Mouse (Mus musculus) heart, embryonic 16.5 days (tissue): Measurements from ENCODE around the gene Rab3a. TPM values are rescaled to one million over a fixed set of nuclear protein-coding genes. Genes with fewer than 3 reads are reported as not detected.
A peak's percentile ranks its signal among the peaks of the same experiment; 100 is the strongest.

Experiments used
- ATAC-seq: fragments of 200-750 bp; cut with Nextera tagmentation; replicated peaks from 2 replicates; pipeline ENCODE4 v1.8.0; 2017; ENCODE audit warnings: moderate number of reproducible peaks; ENCODE audit not compliant: insufficient read depth, low FRiP score; ENCODE audit errors: extremely low read depth
- H3K27ac ChIP-seq: fragments of 300-500 bp; sonication (generic); 2 replicates; pipeline ENCODE4 v1.5.1; 2014; ENCODE audit warnings: mild to moderate bottlenecking, low read length, control low read depth, moderate library complexity
- H3K27me3 ChIP-seq: fragments of 300-500 bp; sonication (generic); 2 replicates; pipeline ENCODE4 v1.6.1; 2014; ENCODE audit warnings: low read length, mixed read lengths; ENCODE audit not compliant: control insufficient read depth, insufficient read depth
- H3K36me3 ChIP-seq: fragments of 300-500 bp; sonication (generic); 2 replicates; pipeline ENCODE4 v1.6.1; 2014; ENCODE audit not compliant: control insufficient read depth, insufficient read depth
- H3K4me1 ChIP-seq: fragments of 300-500 bp; sonication (generic); 2 replicates; pipeline ENCODE4 v1.6.1; 2014; ENCODE audit warnings: low read length, mixed read lengths; ENCODE audit not compliant: control insufficient read depth, insufficient read depth
- H3K4me2 ChIP-seq: fragments of 300-500 bp; sonication (generic); 2 replicates; pipeline ENCODE4 v1.6.1; 2014; ENCODE audit warnings: low read depth, mild to moderate bottlenecking, control low read depth, low read length
- H3K4me3 ChIP-seq: fragments of 300-500 bp; sonication (generic); 2 replicates; pipeline ENCODE4 v1.5.1; 2014; ENCODE audit warnings: mild to moderate bottlenecking, control low read depth, low read length
- H3K9ac ChIP-seq: fragments of 300-500 bp; sonication (generic); 2 replicates; pipeline ENCODE4 v1.6.1; 2014; ENCODE audit warnings: low read length, control low read depth
- H3K9me3 ChIP-seq: fragments of 300-500 bp; sonication (generic); replicated peaks from 2 replicates; pipeline ENCODE4 v1.6.1; 2016; ENCODE audit warnings: low read length; ENCODE audit not compliant: control insufficient read depth
- WGBS: fragments of 180-500 bp; shearing (Covaris S2); extraction: QIAGEN DNeasy Blood & Tissue Kit; methylation state at CpG from one replicate; pipeline ENCODE4 v1.1.7; 2014; 5-methylcytosine and 5-hydroxymethylcytosine counted together
- polyA plus RNA-seq: library from polyadenylated mRNA; unstranded; fragments of >200 nt; fragmentation: Nextera tagmentation; extraction: Ambion mirVana; gene quantifications from 2 replicates; pipeline ENCODE4 v1.2.1, GENCODE M21; 2015

Rab3a gene
- polyA plus RNA-seq, 1 experiment from 2014 or later: 30.0 TPM

DNA sequence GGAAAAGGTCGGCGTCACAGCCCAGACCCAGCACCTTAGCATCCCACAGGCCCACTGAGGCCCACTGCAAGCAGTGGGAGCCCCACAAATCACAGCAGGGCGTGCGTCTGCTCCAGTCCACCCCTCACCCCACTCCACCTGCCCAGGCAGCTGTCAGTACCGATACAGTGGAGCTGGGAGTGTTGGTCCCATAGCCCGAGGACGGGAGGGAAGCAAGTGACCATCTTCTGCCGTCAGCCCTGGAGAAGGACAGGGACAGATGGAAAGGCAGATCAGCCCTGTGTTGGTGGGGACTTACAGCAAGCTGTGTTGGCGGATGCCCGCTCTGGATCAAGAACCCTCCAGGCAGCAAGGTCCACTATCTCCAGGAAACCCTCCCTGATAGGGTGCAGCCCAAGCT, 34.6 kb downstream of the Rab3a start:
- H3K4me3 ChIP-seq: no peak overlapping the region
- H3K4me2 ChIP-seq: no peak overlapping the region
- 76% methylated on average over 10 of the region's 10 CpGs for WGBS
- peaks cover 16% of the 10 kb centered on the region for H3K36me3 ChIP-seq
- no peaks in the 10 kb centered on the region for H3K27me3 ChIP-seq
- peaks cover 23% of the 10 kb centered on the region for H3K4me1 ChIP-seq
- H3K9ac ChIP-seq: no peak overlapping the region
- no peak for ATAC-seq
- no peak overlapping the region for H3K27ac ChIP-seq
- no peaks in the 10 kb centered on the region for H3K9me3 ChIP-seq

GRCm38 (mm10) chr8:70790846-70791245, 36.4 kb downstream of the Rab3a start:
- peak overlapping the region; percentile 93 for H3K4me2 ChIP-seq
- peaks cover 23% of the 10 kb centered on the region for H3K4me1 ChIP-seq
- peaks cover 10% of the 10 kb centered on the region for H3K36me3 ChIP-seq
- 62% methylated on average over 8 of the region's 8 CpGs for WGBS
- no peak for ATAC-seq
- H3K9me3 ChIP-seq: no peaks in the 10 kb centered on the region
- H3K27me3 ChIP-seq: no peaks in the 10 kb centered on the region; the same call in 1 of the 2 replicates
- peak overlapping the region; percentile 72 for H3K4me3 ChIP-seq
- H3K27ac ChIP-seq: no peak overlapping the region
- peak overlapping the region; percentile 88 for H3K9ac ChIP-seq

DNA sequence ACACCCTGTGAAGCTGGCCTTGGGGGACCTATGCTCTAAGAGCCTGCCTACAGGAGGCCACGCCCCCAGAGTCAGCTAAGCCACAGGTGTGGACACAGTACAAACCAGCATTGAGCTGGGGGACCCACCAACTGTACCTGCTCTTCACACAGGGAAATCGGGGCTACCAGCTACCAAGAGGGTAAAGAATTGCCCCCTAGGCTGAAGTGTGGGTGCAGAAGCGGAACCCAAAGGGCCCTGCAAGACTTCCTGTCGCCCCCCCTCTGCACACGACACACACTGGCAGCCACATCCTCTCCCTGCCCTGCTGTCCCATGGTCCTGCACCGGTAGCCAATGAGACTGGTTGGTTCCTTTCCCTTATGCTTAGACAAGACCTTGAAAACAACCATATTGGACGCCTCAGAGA, 36.8 kb downstream of the Rab3a start:
- peaks cover 7% of the 10 kb centered on the region; the same call in 1 of the 2 replicates for H3K36me3 ChIP-seq
- peak overlapping the region; percentile 72 for H3K4me3 ChIP-seq
- peak overlapping the region; percentile 93 for H3K4me2 ChIP-seq
- no peaks in the 10 kb centered on the region for H3K9me3 ChIP-seq
- H3K4me1 ChIP-seq: peaks cover 23% of the 10 kb centered on the region
- no peak overlapping the region for H3K27ac ChIP-seq
- no peaks in the 10 kb centered on the region; the same call in 1 of the 2 replicates for H3K27me3 ChIP-seq
- WGBS: 70% methylated on average over 7 of the region's 7 CpGs
- peak overlapping the region; percentile 88 for H3K9ac ChIP-seq
- ATAC-seq: no peak

GRCm38 (mm10) chr8:70791975-70792691, 37.7 kb downstream of the Rab3a start:
- WGBS: 4% methylated on average over 58 of the region's 58 CpGs
- H3K27me3 ChIP-seq: no peaks in the 10 kb centered on the region; the same call in 1 of the 2 replicates
- H3K9me3 ChIP-seq: no peaks in the 10 kb centered on the region
- 0 out of 2 replicates have a peak, but pooled peaks cover 2% of the 10 kb centered on the region for H3K36me3 ChIP-seq
- peak overlapping the region; percentile 72 for H3K4me3 ChIP-seq
- H3K27ac ChIP-seq: peak overlapping the region; percentile 61
- ATAC-seq: peak; percentile 81
- H3K9ac ChIP-seq: peak overlapping the region; percentile 88
- peak overlapping the region; percentile 93 for H3K4me2 ChIP-seq
- H3K4me1 ChIP-seq: peaks cover 26% of the 10 kb centered on the region

DNA sequence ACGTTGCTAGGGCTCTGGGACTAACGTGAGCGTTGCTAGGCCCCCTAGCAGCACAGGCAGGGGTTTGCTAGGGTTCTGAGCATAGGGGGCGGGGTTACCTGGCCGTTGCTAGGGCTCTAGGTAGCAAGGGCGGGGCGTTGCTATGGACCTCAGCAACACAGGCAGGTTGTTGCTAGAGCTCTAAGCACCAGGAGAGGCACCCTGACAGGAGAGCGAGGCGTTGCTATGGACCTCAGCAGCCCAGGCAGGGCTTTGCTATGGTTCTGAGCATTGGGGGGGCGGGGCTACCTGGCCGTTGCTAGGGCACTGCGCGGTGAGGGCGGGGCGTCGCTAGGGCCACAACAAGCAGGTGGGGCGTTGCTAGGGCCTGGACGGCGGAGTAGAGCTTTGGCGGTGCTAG, 38.2 kb downstream of the Rab3a start:
- no peaks in the 10 kb centered on the region for H3K9me3 ChIP-seq
- H3K4me1 ChIP-seq: peaks cover 28% of the 10 kb centered on the region
- ATAC-seq: peak; percentile 2; the same call in 1 of the 2 replicates
- 0 out of 2 replicates have a peak, but pooled peaks cover 2% of the 10 kb centered on the region for H3K36me3 ChIP-seq
- no peaks in the 10 kb centered on the region; the same call in 1 of the 2 replicates for H3K27me3 ChIP-seq
- 0% methylated on average over 20 of the region's 20 CpGs for WGBS
- peak overlapping the region; percentile 93 for H3K4me2 ChIP-seq
- peak overlapping the region; percentile 88 for H3K9ac ChIP-seq
- H3K27ac ChIP-seq: no peak overlapping the region
- peak overlapping the region; percentile 72 for H3K4me3 ChIP-seq

- Histone ChIP-seq H3K4me3 (no peak overlapping the region), H3K9ac (no peak overlapping the region), H3K4me1 (peaks cover 29% of the 10 kb centered on the region), H3K4me2 (no peak overlapping the region), H3K36me3 (no peaks in the 10 kb centered on the region), H3K27me3 (peaks cover 13% of the 10 kb centered on the region), H3K27ac (no peak overlapping the region), H3K9me3 (no peaks in the 10 kb centered on the region)
- 80% methylated on average over 2 of the region's 2 CpGs for WGBS
- no peak for ATAC-seq
Measured at GRCm38 (mm10) chr8:70794215-70794614, 39.7 kb downstream of the Rab3a start.

GRCm38 (mm10) chr8:70795370-70795769, 40.9 kb downstream of the Rab3a start:
- no peak overlapping the region for H3K9ac ChIP-seq
- H3K4me2 ChIP-seq: no peak overlapping the region
- peaks cover 24% of the 10 kb centered on the region for H3K27me3 ChIP-seq
- no peaks in the 10 kb centered on the region for H3K36me3 ChIP-seq
- peaks cover 29% of the 10 kb centered on the region for H3K4me1 ChIP-seq
- H3K27ac ChIP-seq: no peak overlapping the region
- ATAC-seq: no peak
- no peaks in the 10 kb centered on the region for H3K9me3 ChIP-seq
- H3K4me3 ChIP-seq: no peak overlapping the region
- 84% methylated on average over 2 of the region's 2 CpGs for WGBS

DNA sequence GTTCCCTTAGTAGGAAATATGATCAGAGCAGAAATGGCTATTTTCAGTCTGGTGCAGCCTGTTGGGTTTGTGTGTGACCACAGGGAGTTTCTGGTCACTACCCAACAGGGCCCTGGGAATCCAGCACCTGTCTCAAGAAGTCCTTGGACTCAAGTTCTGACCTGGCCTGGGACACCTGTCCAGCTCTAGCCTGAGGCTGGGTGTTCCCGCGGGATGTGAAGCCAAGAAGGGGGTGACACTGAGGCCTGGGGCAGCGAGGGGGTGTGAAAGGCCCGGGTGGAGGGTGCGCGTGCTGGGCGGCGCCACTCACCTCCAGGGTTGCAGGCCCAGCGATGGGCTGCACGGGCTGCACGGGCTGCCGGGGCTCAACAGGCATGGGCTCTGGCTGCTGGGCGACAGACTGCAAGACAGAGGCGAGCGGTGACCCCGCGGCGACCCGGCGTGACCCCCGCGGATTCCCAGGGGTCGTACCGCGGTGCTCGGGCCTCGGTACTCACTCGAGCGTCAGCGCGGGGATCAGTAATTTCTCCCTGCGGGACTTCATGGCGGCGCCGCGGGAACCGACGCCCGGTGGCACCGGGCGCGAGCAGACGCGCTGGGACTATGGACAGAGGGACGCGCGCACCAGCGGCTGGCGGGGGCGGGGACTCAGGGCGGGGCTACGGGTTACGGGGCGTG, 42.1 kb downstream of the Rab3a start:
- WGBS: 3% methylated on average over 54 of the region's 54 CpGs
- no peaks in the 10 kb centered on the region for H3K9me3 ChIP-seq
- H3K4me1 ChIP-seq: peaks cover 20% of the 10 kb centered on the region
- peak overlapping the region; percentile 69 for H3K9ac ChIP-seq
- peaks cover 28% of the 10 kb centered on the region for H3K27me3 ChIP-seq
- peak overlapping the region; percentile 82 for H3K4me2 ChIP-seq
- no peaks in the 10 kb centered on the region for H3K36me3 ChIP-seq
- ATAC-seq: no peak
- no peak overlapping the region for H3K27ac ChIP-seq
- H3K4me3 ChIP-seq: peak overlapping the region; percentile 63
